Mouse (Mus musculus): ENCODE results near the gene Tmem263. TPM values are rescaled to one million over a fixed set of nuclear protein-coding genes. Genes with fewer than 3 reads are reported as not detected.

Tmem263 gene
- total and polyA plus RNA-seq, 3 experiments: 12.0 to 27.9 (median 19.8) TPM

GRCm38 (mm10) chr10:85114409-85114808 is 12.0 kb downstream of the Tmem263 start:
- H3K27me3 ChIP-seq (replicated peaks): no peaks in the 10 kb centered on the region
- TF ChIP-seq ZKSCAN1 (IDR thresholded peaks at IDR 0.05; ENCODE audit: borderline replicate concordance, low read depth, low read length) (no peak), NRF1 (IDR thresholded peaks at IDR 0.05; ENCODE audit: low read depth, low read length) (no peak), MAZ (IDR thresholded peaks at IDR 0.05; ENCODE audit: low read depth, low read length) (no peak), UBTF (IDR thresholded peaks at IDR 0.05; ENCODE audit: low read depth, low read length) (no peak), SIN3A (IDR thresholded peaks at IDR 0.05; ENCODE audit: low read length) (no peak), USF1 (IDR thresholded peaks at IDR 0.05; ENCODE audit: low read depth, low read length) (no peak), EP300 (IDR thresholded peaks at IDR 0.05; ENCODE audit: low read length) (no peak), CHD1 (IDR thresholded peaks at IDR 0.05; ENCODE audit: low read depth, low read length) (no peak), MAFK (IDR thresholded peaks at IDR 0.05; ENCODE audit: insufficient replicate concordance, low read length) (no peak), JUN (IDR thresholded peaks at IDR 0.05; ENCODE audit: insufficient read depth, low read depth, low read length) (no peak)
- in situ Hi-C loops (cut with MboI; ENCODE audit: low pct_ligation_motif_present, low pct_unique_long_range_greater_than_20kb, low sequenced_read_pairs) (no loop called here), dilution Hi-C loops (cut with MboI; ENCODE audit: extremely low pct_ligation_motif_present, extremely low pct_unique_long_range_greater_than_20kb, low sequenced_read_pairs) (no loop called here)
- H3K9me3 ChIP-seq (replicated peaks; ENCODE audit: low read length): no peaks in the 10 kb centered on the region
- H3K27ac ChIP-seq (ENCODE audit: insufficient read depth, low read depth): no peak overlapping the region
- H3K4me3 ChIP-seq (replicated peaks in 1 of 3; ENCODE audit: low read depth in 2 of 3, low read length in 2 of 3, poor library complexity in 1 of 3): no peak overlapping the region
- no peak for DNase-seq (ENCODE audit: extremely low read depth)
- H3K36me3 ChIP-seq (replicated peaks in 1 of 2; ENCODE audit: control insufficient read depth in 1 of 2, insufficient read depth in 1 of 2, low read length in 1 of 2): peaks cover 19 to 59% of the 10 kb centered on the region in 2 experiments
- H3K4me2 ChIP-seq (ENCODE audit: insufficient read depth, low read depth, poor library complexity, severe bottlenecking): no peak overlapping the region
- H3K4me1 ChIP-seq (ENCODE audit: control insufficient read depth in 1 of 2, insufficient read depth in 2 of 2): no peaks in the 10 kb centered on the region
- H3K9ac ChIP-seq (ENCODE audit: insufficient read depth, low read depth): no peak overlapping the region
- peaks cover 4% of the 10 kb centered on the region; the same call in 1 of the 2 replicates for H3K79me2 ChIP-seq (replicated peaks; ENCODE audit: control insufficient read depth, extremely low read depth, insufficient read depth, poor library complexity, severe bottlenecking)

- Histone ChIP-seq H3K36me3 (replicated peaks in 1 of 2; ENCODE audit: control insufficient read depth in 1 of 2, insufficient read depth in 1 of 2, low read length in 1 of 2) (peaks cover 27 to 60% of the 10 kb centered on the region in 2 experiments), H3K4me3 (replicated peaks in 1 of 3; ENCODE audit: low read depth in 2 of 3, low read length in 2 of 3, poor library complexity in 1 of 3) (no peak overlapping the region), H3K4me1 (ENCODE audit: control insufficient read depth in 1 of 2, insufficient read depth in 2 of 2) (peaks cover 8 to 22% of the 10 kb centered on the region in 2 experiments), H3K9ac (ENCODE audit: insufficient read depth, low read depth) (no peak overlapping the region), H3K9me3 (replicated peaks; ENCODE audit: low read length) (peaks cover 4% of the 10 kb centered on the region), H3K27me3 (replicated peaks) (no peaks in the 10 kb centered on the region), H3K27ac (ENCODE audit: insufficient read depth, low read depth) (no peak overlapping the region), H3K4me2 (ENCODE audit: insufficient read depth, low read depth, poor library complexity, severe bottlenecking) (no peak overlapping the region), H3K79me2 (replicated peaks; ENCODE audit: control insufficient read depth, extremely low read depth, insufficient read depth, poor library complexity, severe bottlenecking) (peaks cover 4% of the 10 kb centered on the region; the same call in 1 of the 2 replicates)
- dilution Hi-C loops (cut with MboI; ENCODE audit: extremely low pct_ligation_motif_present, extremely low pct_unique_long_range_greater_than_20kb, low sequenced_read_pairs): no loop called here
- in situ Hi-C loops (cut with MboI; ENCODE audit: low pct_ligation_motif_present, low pct_unique_long_range_greater_than_20kb, low sequenced_read_pairs): no loop called here
- TF ChIP-seq MEF2A (IDR thresholded peaks at IDR 0.05; ENCODE audit: borderline replicate concordance, low read depth, low read length): no peak
- TF ChIP-seq USF1 (IDR thresholded peaks at IDR 0.05; ENCODE audit: low read depth, low read length): no peak
- no peak for TF ChIP-seq RAD21 (IDR thresholded peaks at IDR 0.05; ENCODE audit: low read depth, low read length)
- no peak for TF ChIP-seq JUND (conservative IDR thresholded peaks at IDR 0.05; ENCODE audit: low read depth, low read length)
- TF ChIP-seq EP300 (IDR thresholded peaks at IDR 0.05; ENCODE audit: low read length): no peak
- no peak for TF ChIP-seq HCFC1 (IDR thresholded peaks at IDR 0.05; ENCODE audit: low read depth, low read length)
- no peak for TF ChIP-seq NELFE (IDR thresholded peaks at IDR 0.05; ENCODE audit: low read depth, low read length)
- TF ChIP-seq MYC (IDR thresholded peaks at IDR 0.05; ENCODE audit: low read depth, low read length): no peak
- TF ChIP-seq CHD2 (IDR thresholded peaks at IDR 0.05; ENCODE audit: low read length): no peak
- TF ChIP-seq KAT2A (IDR thresholded peaks at IDR 0.05; ENCODE audit: insufficient replicate concordance, low read length): no peak
- no peak for TF ChIP-seq CTCF (conservative IDR thresholded peaks at IDR 0.05 in 1 of 2, IDR thresholded peaks at IDR 0.05 in 1 of 2; ENCODE audit: low read depth in 2 of 2, low read length in 2 of 2)
- no peak for TF ChIP-seq ZMIZ1 (IDR thresholded peaks at IDR 0.05; ENCODE audit: low read depth, low read length)
- TF ChIP-seq ZC3H11A (IDR thresholded peaks at IDR 0.05; ENCODE audit: low read depth, low read length): no peak
- no peak for TF ChIP-seq RCOR1 (conservative IDR thresholded peaks at IDR 0.05; ENCODE audit: low read depth, low read length)
- no peak for TF ChIP-seq UBTF (IDR thresholded peaks at IDR 0.05; ENCODE audit: low read depth, low read length)
- no peak for TF ChIP-seq ZNF384 (IDR thresholded peaks at IDR 0.05; ENCODE audit: low read depth, low read length)
- no peak for TF ChIP-seq IRF4 (IDR thresholded peaks at IDR 0.05; ENCODE audit: low read depth, low read length)
- no peak for DNase-seq (ENCODE audit: extremely low read depth)
Observed at GRCm38 (mm10) chr10:85125184-85125583, 22.8 kb downstream of the Tmem263 start.
